Mouse (Mus musculus) heart, adult 2 months (tissue): ENCODE results near the gene Itgb7.

ENCODE experiments used
- CTCF ChIP-seq: fragments of 200-600 bp; IDR thresholded peaks from 2 replicates; pipeline ENCODE4 v1.8.1; 2022; ENCODE audit warnings: antibody characterized with exemption, mild to moderate bottlenecking, moderate library complexity
- EP300 ChIP-seq: fragments of 200-500 bp; IDR thresholded peaks from 2 replicates; pipeline ENCODE4 v1.6.1; 2011; ENCODE audit warnings: low read depth, low read length, control low read depth; ENCODE audit not compliant: insufficient read depth

DNA sequence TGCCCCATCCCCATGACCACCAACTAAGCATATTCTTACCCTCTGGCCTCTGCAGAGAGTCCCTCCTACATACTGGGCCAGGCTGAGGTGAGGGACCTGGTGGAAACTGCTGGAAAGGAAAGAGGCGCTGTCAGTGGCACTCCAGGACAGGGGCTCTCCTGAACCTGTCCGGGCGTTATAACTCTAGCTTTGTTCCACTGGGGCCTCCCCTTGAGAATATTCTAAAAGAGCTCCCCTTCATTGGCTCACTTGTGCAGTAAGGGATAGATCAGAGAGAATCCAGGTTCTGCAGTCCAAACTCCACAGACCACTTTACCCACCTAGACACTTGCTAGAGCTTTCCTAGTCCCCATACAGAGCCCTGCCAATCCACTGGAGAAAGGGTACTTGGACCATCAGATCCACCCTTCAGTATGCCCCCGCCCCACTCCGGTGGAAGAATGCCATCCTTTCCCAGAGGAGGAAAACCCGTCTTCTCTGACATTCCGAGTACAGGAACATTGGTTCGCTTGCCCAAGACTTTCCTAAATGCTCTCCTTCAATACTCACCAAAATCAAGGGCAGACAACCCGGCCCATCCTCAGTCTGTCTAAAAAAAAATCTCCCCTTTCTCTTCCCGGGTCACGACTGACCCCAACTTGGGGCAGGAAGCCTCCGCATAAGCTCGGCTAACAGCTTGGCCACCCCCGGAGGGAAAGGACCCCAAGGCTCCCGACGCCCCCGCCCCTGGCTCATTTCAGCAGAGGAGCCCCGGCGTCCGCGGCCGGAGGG is 24.9 kb upstream of the Itgb7 start:
- TF ChIP-seq CTCF, result no peak
- TF ChIP-seq EP300, result no peak
